Mouse (Mus musculus): ENCODE measurements around the gene Clstn3. TPM values are rescaled to one million over a fixed set of nuclear protein-coding genes. Genes with fewer than 3 reads are reported as not detected.
"Not testable (repeated sequence)": the region's sequence is repeated elsewhere in the genome, so short reads cannot be mapped to it uniquely, and the experiment has no call there.

Gene Clstn3
- polyA plus RNA-seq, 1 experiment: 76.2 TPM

- H3K27me3 ChIP-seq (replicated peaks): peaks cover 1% of the 10 kb centered on the region
- TF ChIP-seq FLI1 (IDR thresholded peaks at IDR 0.05; ENCODE audit: low read length): no peak
- no peak for TF ChIP-seq GATA1 (IDR thresholded peaks at IDR 0.05; ENCODE audit: borderline replicate concordance, low read length)
- H3K36me3 ChIP-seq (replicated peaks; ENCODE audit: low read length): peaks cover 96% of the 10 kb centered on the region
- no peaks in the 10 kb centered on the region for H3K9me3 ChIP-seq
- H3K4me3 ChIP-seq (replicated peaks): no peak overlapping the region
- H3K4me1 ChIP-seq: peaks cover 5% of the 10 kb centered on the region; the same call in 1 of the 2 replicates
Observed at GRCm38 (mm10) chr6:124433688-124434324, 30.8 kb downstream of the Clstn3 start.

GRCm38 (mm10) chr6:124430784-124431495 is 33.7 kb downstream of the Clstn3 start:
- Histone ChIP-seq H3K36me3 (replicated peaks; ENCODE audit: low read length) (peaks cover 69% of the 10 kb centered on the region), H3K9me3 (no peaks in the 10 kb centered on the region), H3K4me1 (peaks cover 25% of the 10 kb centered on the region), H3K27me3 (replicated peaks) (peaks cover 2% of the 10 kb centered on the region), H3K4me3 (replicated peaks) (no peak overlapping the region)
- TF ChIP-seq GATA1 (IDR thresholded peaks at IDR 0.05; ENCODE audit: borderline replicate concordance, low read length) (no peak), FLI1 (IDR thresholded peaks at IDR 0.05; ENCODE audit: low read length) (no peak)

- Histone ChIP-seq H3K9me3 (no peaks in the 10 kb centered on the region), H3K27me3 (replicated peaks) (peaks cover 2% of the 10 kb centered on the region), H3K4me3 (replicated peaks) (no peak overlapping the region), H3K36me3 (replicated peaks; ENCODE audit: low read length) (peaks cover 64% of the 10 kb centered on the region), H3K4me1 (peaks cover 31% of the 10 kb centered on the region)
- TF ChIP-seq GATA1 (IDR thresholded peaks at IDR 0.05; ENCODE audit: borderline replicate concordance, low read length) (no peak), FLI1 (IDR thresholded peaks at IDR 0.05; ENCODE audit: low read length) (no peak)
Observed at GRCm38 (mm10) chr6:124430379-124430778, 34.2 kb downstream of the Clstn3 start.

- Histone ChIP-seq H3K4me3 (replicated peaks) (no peak overlapping the region), H3K9me3 (no peaks in the 10 kb centered on the region), H3K27me3 (replicated peaks) (peaks cover 2% of the 10 kb centered on the region), H3K36me3 (replicated peaks; ENCODE audit: low read length) (peaks cover 40% of the 10 kb centered on the region), H3K4me1 (peaks cover 47% of the 10 kb centered on the region)
- no peak for TF ChIP-seq GATA1 (IDR thresholded peaks at IDR 0.05; ENCODE audit: borderline replicate concordance, low read length)
- no peak for TF ChIP-seq FLI1 (IDR thresholded peaks at IDR 0.05; ENCODE audit: low read length)
Observed at GRCm38 (mm10) chr6:124427791-124428576, 36.6 kb downstream of the Clstn3 start.

- TF ChIP-seq FLI1 (IDR thresholded peaks at IDR 0.05; ENCODE audit: low read length) (no peak), GATA1 (IDR thresholded peaks at IDR 0.05; ENCODE audit: borderline replicate concordance, low read length) (no peak)
Observed at GRCm38 (mm10) chr6:124427289-124427688, 37.3 kb downstream of the Clstn3 start.

GRCm38 (mm10) chr6:124426604-124427003 is 38.0 kb downstream of the Clstn3 start:
- TF ChIP-seq FLI1 (IDR thresholded peaks at IDR 0.05; ENCODE audit: low read length) (no peak), GATA1 (IDR thresholded peaks at IDR 0.05; ENCODE audit: borderline replicate concordance, low read length) (no peak)

More at GRCm38 (mm10) chr6:124427289-124427688, 37.3 kb downstream of the Clstn3 start:
- Histone ChIP-seq H3K4me1 (peaks cover 47% of the 10 kb centered on the region), H3K36me3 (replicated peaks; ENCODE audit: low read length) (peaks cover 33% of the 10 kb centered on the region), H3K27me3 (replicated peaks) (peaks cover 2% of the 10 kb centered on the region), H3K4me3 (replicated peaks) (no peak overlapping the region), H3K9me3 (no peaks in the 10 kb centered on the region; the same call in 1 of the 2 replicates)

GRCm38 (mm10) chr6:124425523-124425922 is 39.1 kb downstream of the Clstn3 start:
- peaks cover 16% of the 10 kb centered on the region for H3K36me3 ChIP-seq (replicated peaks; ENCODE audit: low read length)
- H3K4me1 ChIP-seq: peaks cover 47% of the 10 kb centered on the region
- no peaks in the 10 kb centered on the region; the same call in 1 of the 2 replicates for H3K9me3 ChIP-seq
- TF ChIP-seq GATA1 (IDR thresholded peaks at IDR 0.05; ENCODE audit: borderline replicate concordance, low read length) (no peak), FLI1 (IDR thresholded peaks at IDR 0.05; ENCODE audit: low read length) (no peak)
- peaks cover 2% of the 10 kb centered on the region for H3K27me3 ChIP-seq (replicated peaks)
- H3K4me3 ChIP-seq (replicated peaks): no peak overlapping the region

More at GRCm38 (mm10) chr6:124426604-124427003, 38.0 kb downstream of the Clstn3 start:
- H3K4me3 ChIP-seq (replicated peaks): peak overlapping the region; percentile 62
- H3K4me1 ChIP-seq: peaks cover 47% of the 10 kb centered on the region
- H3K27me3 ChIP-seq (replicated peaks): peaks cover 2% of the 10 kb centered on the region
- no peaks in the 10 kb centered on the region; the same call in 1 of the 2 replicates for H3K9me3 ChIP-seq
- peaks cover 26% of the 10 kb centered on the region for H3K36me3 ChIP-seq (replicated peaks; ENCODE audit: low read length)

- peaks cover 47% of the 10 kb centered on the region for H3K4me1 ChIP-seq
- not testable (repeated sequence) for H3K27me3 ChIP-seq (replicated peaks); H3K9me3 ChIP-seq; H3K4me3 ChIP-seq (replicated peaks)
- H3K36me3 ChIP-seq (replicated peaks; ENCODE audit: low read length): peaks cover 11% of the 10 kb centered on the region
Observed at GRCm38 (mm10) chr6:124425042-124425441, 39.6 kb downstream of the Clstn3 start.

GRCm38 (mm10) chr6:124424068-124424498 is 40.5 kb downstream of the Clstn3 start:
- peaks cover 47% of the 10 kb centered on the region for H3K4me1 ChIP-seq
- H3K27me3 ChIP-seq (replicated peaks): peaks cover 2% of the 10 kb centered on the region
- no peak for TF ChIP-seq FLI1 (IDR thresholded peaks at IDR 0.05; ENCODE audit: low read length)
- no peak for TF ChIP-seq GATA1 (IDR thresholded peaks at IDR 0.05; ENCODE audit: borderline replicate concordance, low read length)
- H3K9me3 ChIP-seq: no peaks in the 10 kb centered on the region; the same call in 1 of the 2 replicates
- no peak overlapping the region for H3K4me3 ChIP-seq (replicated peaks)
- peaks cover 1% of the 10 kb centered on the region for H3K36me3 ChIP-seq (replicated peaks; ENCODE audit: low read length)

Data from megakaryocyte, embryonic 14.5 days (primary cell).